Mouse (Mus musculus) ES-Bruce4 (cell line): ENCODE data around the gene Kcnq1.

Experiments used
- CTCF ChIP-seq: IDR thresholded peaks from one replicate; pipeline ENCODE4 v1.8.1; 2011; ENCODE audit warnings: low read depth, low read length
- EP300 ChIP-seq: IDR thresholded peaks from 2 replicates; pipeline ENCODE4 v1.6.1; 2011; ENCODE audit warnings: low read depth, low read length; ENCODE audit not compliant: insufficient read depth
- POLR2A ChIP-seq: IDR thresholded peaks from one replicate; pipeline ENCODE4 v1.8.1; 2011; ENCODE audit warnings: low read length; ENCODE audit not compliant: insufficient read depth

DNA sequence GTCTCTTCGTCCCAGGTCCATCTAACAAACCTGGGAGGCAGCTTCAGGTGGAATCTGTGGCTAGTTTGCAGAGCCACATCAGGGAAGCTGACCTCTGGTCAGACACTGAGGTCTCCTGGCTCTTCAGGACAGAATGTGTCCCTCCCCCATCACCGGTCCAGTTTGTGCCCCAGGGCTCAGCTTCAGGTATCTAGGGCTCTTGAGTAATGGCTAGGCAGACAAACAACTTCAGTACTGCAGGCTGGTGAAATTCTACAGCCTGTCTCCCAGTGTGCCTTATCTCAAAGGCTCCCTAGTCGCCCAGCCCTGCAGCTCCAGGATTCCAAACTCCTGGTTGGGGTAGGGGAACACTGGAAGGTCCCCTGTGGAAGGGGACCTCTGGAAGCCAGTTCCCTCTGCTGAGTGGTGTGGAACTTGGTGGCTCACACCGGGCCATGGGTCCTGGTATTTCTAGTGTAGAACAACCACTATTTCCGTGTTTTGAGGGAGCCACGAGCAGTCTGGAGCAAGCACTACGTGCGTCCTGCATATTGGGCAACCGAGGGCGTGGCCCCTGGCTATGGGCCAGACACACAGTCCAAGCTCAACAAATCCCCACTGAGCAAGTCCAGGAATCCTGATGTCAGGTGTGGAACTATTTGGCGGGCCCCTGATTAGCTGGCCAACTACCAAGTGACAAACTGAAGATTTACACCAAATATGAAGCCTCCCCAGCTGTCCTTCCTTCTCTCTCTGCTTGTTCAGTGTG is 207.6 kb downstream of the Kcnq1 start:
- TF ChIP-seq CTCF = no peak
- TF ChIP-seq POLR2A = no peak
- no peak for TF ChIP-seq EP300
